Mouse (Mus musculus): ENCODE results near the gene Prss57.
A peak's percentile ranks its signal among the peaks of the same experiment; 100 is the strongest.

- TF ChIP-seq CTCF (IDR thresholded peaks at IDR 0.05), result peak; percentile 89
- no peak for TF ChIP-seq EP300 (IDR thresholded peaks at IDR 0.05)
These were observed 10.7 kb downstream of the Prss57 start for GRCm38 (mm10) chr10:79779784-79780663.

All from lung, postnatal 0 days (tissue).